Mouse (Mus musculus) erythroblast, embryonic 14.5 days (primary cell): Measurements from ENCODE around the gene Dpp6. TPM values are rescaled to one million over a fixed set of nuclear protein-coding genes. Genes with fewer than 3 reads are reported as not detected.

Source experiments
- H3K27me3 ChIP-seq: 2 replicates; pipeline ENCODE4 v1.6.1; 2012; ENCODE audit warnings: inconsistent platforms; ENCODE audit not compliant: control insufficient read depth
- H3K36me3 ChIP-seq: 2 replicates; pipeline ENCODE4 v1.6.1; 2012; ENCODE audit warnings: mild to moderate bottlenecking, inconsistent platforms; ENCODE audit not compliant: control insufficient read depth
- H3K4me1 ChIP-seq: 2 replicates; pipeline ENCODE4 v1.6.1; 2012; ENCODE audit warnings: inconsistent platforms; ENCODE audit not compliant: control insufficient read depth
- H3K4me3 ChIP-seq: replicated peaks from 2 replicates; pipeline ENCODE3; 2012; ENCODE audit warnings: moderate library complexity, mild to moderate bottlenecking, inconsistent platforms
- H3K9me3 ChIP-seq: 2 replicates; pipeline ENCODE4 v1.6.1; 2012; ENCODE audit warnings: low read length, inconsistent platforms, mixed read lengths; ENCODE audit not compliant: control insufficient read depth
- GATA1 ChIP-seq: IDR thresholded peaks from 2 replicates; pipeline ENCODE4 v1.6.1; 2012; ENCODE audit warnings: low read length, inconsistent platforms, mixed read lengths
- TAL1 ChIP-seq: IDR thresholded peaks from 3 replicates; pipeline ENCODE4 v1.6.1; 2012; ENCODE audit warnings: low read length, inconsistent platforms, mixed read lengths
- polyA plus RNA-seq: library from polyadenylated mRNA; stranded (reverse); fragments of >175 nt; gene quantifications from 2 replicates; pipeline ENCODE4 v1.2.3, GENCODE M21; 2012

Dpp6 gene
- polyA plus RNA-seq, 1 experiment: 0.05 TPM

- Histone ChIP-seq H3K9me3 (no peaks in the 10 kb centered on the region), H3K4me3 (no peak overlapping the region), H3K4me1 (peaks cover 29% of the 10 kb centered on the region), H3K27me3 (peaks cover 54% of the 10 kb centered on the region), H3K36me3 (no peaks in the 10 kb centered on the region)
- TF ChIP-seq TAL1: no peak
- TF ChIP-seq GATA1: no peak
These were observed 897.4 kb downstream of the Dpp6 start for GRCm38 (mm10) chr5:27714356-27714755.

GRCm38 (mm10) chr5:27716026-27716425, 899.0 kb downstream of the Dpp6 start:
- no peak for TF ChIP-seq TAL1
- no peak for TF ChIP-seq GATA1
- Histone ChIP-seq H3K4me3 (no peak overlapping the region), H3K9me3 (no peaks in the 10 kb centered on the region), H3K36me3 (no peaks in the 10 kb centered on the region), H3K4me1 (peaks cover 13% of the 10 kb centered on the region), H3K27me3 (peaks cover 49% of the 10 kb centered on the region)

GRCm38 (mm10) chr5:27717301-27717700, 900.3 kb downstream of the Dpp6 start:
- no peaks in the 10 kb centered on the region for H3K36me3 ChIP-seq
- H3K4me3 ChIP-seq: no peak overlapping the region
- no peaks in the 10 kb centered on the region for H3K9me3 ChIP-seq
- peaks cover 37% of the 10 kb centered on the region for H3K27me3 ChIP-seq
- TF ChIP-seq GATA1: no peak
- no peak for TF ChIP-seq TAL1
- peaks cover 3% of the 10 kb centered on the region; the same call in 1 of the 2 replicates for H3K4me1 ChIP-seq

GRCm38 (mm10) chr5:27719311-27719710, 902.3 kb downstream of the Dpp6 start:
- Histone ChIP-seq H3K9me3 (no peaks in the 10 kb centered on the region), H3K4me3 (no peak overlapping the region), H3K36me3 (no peaks in the 10 kb centered on the region), H3K27me3 (peaks cover 23% of the 10 kb centered on the region), H3K4me1 (peaks cover 3% of the 10 kb centered on the region; the same call in 1 of the 2 replicates)
- TF ChIP-seq GATA1: no peak
- no peak for TF ChIP-seq TAL1

GRCm38 (mm10) chr5:27724460-27724859, 907.5 kb downstream of the Dpp6 start:
- Histone ChIP-seq H3K9me3 (no peaks in the 10 kb centered on the region), H3K36me3 (no peaks in the 10 kb centered on the region), H3K27me3 (0 out of 2 replicates have a peak, but pooled peaks cover 2% of the 10 kb centered on the region), H3K4me3 (no peak overlapping the region), H3K4me1 (no peaks in the 10 kb centered on the region)
- no peak for TF ChIP-seq TAL1
- no peak for TF ChIP-seq GATA1

GRCm38 (mm10) chr5:27730666-27731065, 913.7 kb downstream of the Dpp6 start:
- no peaks in the 10 kb centered on the region; the same call in 1 of the 2 replicates for H3K27me3 ChIP-seq
- H3K4me3 ChIP-seq: no peak overlapping the region
- no peak for TF ChIP-seq TAL1
- no peak for TF ChIP-seq GATA1
- no peaks in the 10 kb centered on the region for H3K9me3 ChIP-seq
- H3K4me1 ChIP-seq: no peaks in the 10 kb centered on the region
- no peaks in the 10 kb centered on the region for H3K36me3 ChIP-seq

GRCm38 (mm10) chr5:27731392-27731791, 914.4 kb downstream of the Dpp6 start:
- H3K27me3 ChIP-seq: no peaks in the 10 kb centered on the region; the same call in 1 of the 2 replicates
- TF ChIP-seq GATA1 (no peak), TAL1 (no peak)
- H3K4me3 ChIP-seq: no peak overlapping the region
- no peaks in the 10 kb centered on the region for H3K4me1 ChIP-seq
- no peaks in the 10 kb centered on the region for H3K9me3 ChIP-seq
- H3K36me3 ChIP-seq: no peaks in the 10 kb centered on the region

- no peaks in the 10 kb centered on the region for H3K36me3 ChIP-seq
- H3K27me3 ChIP-seq: no peaks in the 10 kb centered on the region; the same call in 1 of the 2 replicates
- TF ChIP-seq TAL1 (no peak), GATA1 (no peak)
- H3K4me1 ChIP-seq: no peaks in the 10 kb centered on the region
- no peaks in the 10 kb centered on the region for H3K9me3 ChIP-seq
- no peak overlapping the region for H3K4me3 ChIP-seq
These were observed 915.4 kb downstream of the Dpp6 start for GRCm38 (mm10) chr5:27732288-27732868.

- no peaks in the 10 kb centered on the region for H3K9me3 ChIP-seq
These were observed 920.2 kb downstream of the Dpp6 start for GRCm38 (mm10) chr5:27737168-27737567.

GRCm38 (mm10) chr5:27739216-27739615, 922.2 kb downstream of the Dpp6 start:
- Histone ChIP-seq H3K4me3 (no peak overlapping the region), H3K9me3 (no peaks in the 10 kb centered on the region), H3K36me3 (peaks cover 52% of the 10 kb centered on the region), H3K4me1 (no peaks in the 10 kb centered on the region), H3K27me3 (no peaks in the 10 kb centered on the region)
- TF ChIP-seq TAL1 (no peak), GATA1 (no peak)

More at GRCm38 (mm10) chr5:27737168-27737567, 920.2 kb downstream of the Dpp6 start:
- Histone ChIP-seq H3K27me3 (no peaks in the 10 kb centered on the region), H3K36me3 (peaks cover 32% of the 10 kb centered on the region), H3K4me3 (no peak overlapping the region), H3K4me1 (no peaks in the 10 kb centered on the region)
- TF ChIP-seq TAL1: no peak
- TF ChIP-seq GATA1: no peak
